Mouse (Mus musculus) bone marrow macrophage, adult 2 months (primary cell): ENCODE results near the gene Neurog1.

ENCODE experiments used
- CTCF ChIP-seq: IDR thresholded peaks from 2 replicates; pipeline ENCODE4 v1.5.1; 2012; ENCODE audit warnings: low read depth, mild to moderate bottlenecking, low read length, moderate library complexity
- POLR2A ChIP-seq: IDR thresholded peaks from 2 replicates; pipeline ENCODE4 v1.6.1; 2012; ENCODE audit warnings: mild to moderate bottlenecking, low read depth, low read length, borderline replicate concordance

- no peak for TF ChIP-seq POLR2A
- no peak for TF ChIP-seq CTCF
Observed at GRCm38 (mm10) chr13:56295943-56296658, 44.1 kb upstream of the Neurog1 start, which contains the start of gene Cxcl14.
